Mouse (Mus musculus) heart, postnatal 36 days (tissue): Measurements from ENCODE around the gene Tnfsf14. TPM values are rescaled to one million over a fixed set of nuclear protein-coding genes. Genes with fewer than 3 reads are reported as not detected.

Source experiments
- DNase-seq, 2 experiments: peaks; one replicate each; pipeline ENCODE4 v3.0.0; 2021 to 2022
- intact Hi-C: fragments of 180-260 bp; cut with DNase I; formaldehyde crosslinking; loops from one replicate; pipeline ENCODE4 v1.15.1; 2025
- microRNA-seq, 2 experiments: library from miRNA; unstranded; fragments of <30 nt; microRNA quantifications; one replicate each; pipeline ENCODE4 v1.2.0; 2021; ENCODE audit warnings: borderline number of aligned reads in 2 of 2
- total RNA-seq, 2 experiments: library from RNA; stranded (reverse); gene quantifications; 2 replicates each; pipeline ENCODE4 v1.2.3; 2021

Tnfsf14 gene
- total RNA-seq, 2 experiments from 2014 or later: not detected

GRCm38 (mm10) chr17:57143704-57144103, 50.3 kb downstream of the Tnfsf14 start:
- no peak for DNase-seq
- intact Hi-C loops: no loop called here

DNA sequence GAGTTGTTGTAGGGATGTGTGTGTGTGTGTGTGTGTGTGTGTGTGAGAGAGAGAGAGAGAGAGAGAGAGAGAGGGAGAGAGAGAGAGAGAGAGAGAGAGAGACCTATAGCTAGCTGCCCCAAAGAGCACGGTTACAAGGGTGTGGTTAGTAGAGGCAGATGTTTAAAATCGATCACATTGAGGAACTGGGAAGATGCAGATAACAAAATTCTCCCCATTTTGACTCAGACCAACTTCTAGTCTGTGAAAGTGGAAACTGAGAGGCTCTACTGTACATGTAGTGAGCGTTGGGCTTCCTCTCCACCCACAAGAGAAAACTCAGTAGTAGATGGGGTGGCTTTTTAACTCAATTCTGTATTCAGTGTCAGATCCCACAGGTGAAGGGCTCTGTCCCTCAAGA, 54.3 kb downstream of the Tnfsf14 start:
- intact Hi-C loops: no loop called here
- no peak for DNase-seq

Small RNA genes lying within 50 kb of the gene (microRNA-seq; reads per million reads assigned to microRNA genes)
- gene Mir6978: 0 reads per million in 2 experiments

Other genes with a start within 250 kb of the Tnfsf14 start
- gene Acer1, start 212.1 kb downstream of the Tnfsf14 start, total RNA-seq: not detected
- 10 to 100 TPM; 79.5 to 80.4 TPM for gene Clpp, start 203.9 kb downstream of the Tnfsf14 start, total RNA-seq
- gene Alkbh7, start 196.8 kb downstream of the Tnfsf14 start, total RNA-seq: 10 to 100 TPM; 67.5 to 69.9 TPM
- not detected for gene Pspn, start 194.2 kb downstream of the Tnfsf14 start, total RNA-seq
- gene Gtf2f1, start 182.9 kb downstream of the Tnfsf14 start, total RNA-seq: 10 to 100 TPM; 18.9 to 19.1 TPM
- not detected for gene Gm17949, start 182.7 kb downstream of the Tnfsf14 start, total RNA-seq
- gene Khsrp, start 162.7 kb downstream of the Tnfsf14 start, total RNA-seq: 10 to 100 TPM; 45.9 to 47.7 TPM
- not detected for gene Slc25a41, start 152.5 kb downstream of the Tnfsf14 start, total RNA-seq
- under 1 TPM in 1 of 2 experiments, not detected in 1; 0.35 TPM for gene Crb3, start 135.1 kb downstream of the Tnfsf14 start, total RNA-seq
- 10 to 100 TPM; 58.1 to 69.8 TPM for gene Slc25a23, start 134.3 kb downstream of the Tnfsf14 start, total RNA-seq
- gene Dennd1c, start 115.7 kb downstream of the Tnfsf14 start, total RNA-seq: 1 to 10 TPM; 1.4 to 2.0 TPM
- gene Tubb4a, start 106.4 kb downstream of the Tnfsf14 start, total RNA-seq: 1 to 10 TPM; 1.8 to 1.9 TPM
- gene Tnfsf9, start 88.9 kb downstream of the Tnfsf14 start, total RNA-seq: under 1 TPM; 0.33 to 0.53 TPM
- gene Cd70, start 44.4 kb downstream of the Tnfsf14 start, total RNA-seq: not detected
- 10 to 100 TPM; 96.2 to 97.5 TPM for gene C3, start 34.0 kb upstream of the Tnfsf14 start, total RNA-seq
- 10 to 100 TPM; 32.0 to 32.1 TPM for gene Gpr108, start 54.3 kb upstream of the Tnfsf14 start, total RNA-seq
- gene Trip10, start 55.3 kb upstream of the Tnfsf14 start, total RNA-seq: 100 to 1,000 TPM; 113 to 124 TPM
- gene Vav1, start 84.9 kb upstream of the Tnfsf14 start, total RNA-seq: 1 to 10 TPM; 1.4 to 2.5 TPM
- gene Adgre1, start 164.5 kb upstream of the Tnfsf14 start, total RNA-seq: 10 to 100 TPM in 1 of 2 experiments, 1 to 10 TPM in 1; 7.1 to 14.5 TPM